ENCODE assay signal across 11 mouse cellular contexts in genomic region chr1:34125148-34125547, GRCm38 (mm10).
"Had no signal": no experiment of that assay in that cellular context is flagged by ENCODE, and none has a peak within 500 bp of the region (broad histone marks: within the 10 kb centered on the region; RNA-seq: fewer than 3 reads in every experiment).

No protein-coding gene starts in this region.

- H3K9me3 ChIP-seq: limb, embryonic 13.5 days; midbrain, embryonic 10.5 days; midbrain, embryonic 15.5 days; stomach, embryonic 15.5 days had no signal

- H3K4me3 ChIP-seq: limb, embryonic 13.5 days; midbrain, embryonic 10.5 days; midbrain, embryonic 15.5 days; stomach, embryonic 15.5 days had no signal

- H3K27ac ChIP-seq: limb, embryonic 13.5 days; liver, embryonic 14.5 days; midbrain, embryonic 10.5 days; midbrain, embryonic 15.5 days; stomach, embryonic 15.5 days had no signal

- H3K36me3 ChIP-seq: limb, embryonic 13.5 days; midbrain, embryonic 10.5 days; midbrain, embryonic 15.5 days; stomach, embryonic 15.5 days had no signal

- H3K27me3 ChIP-seq: limb, embryonic 13.5 days; midbrain, embryonic 15.5 days; stomach, embryonic 15.5 days had no signal

- H3K9ac ChIP-seq: limb, embryonic 13.5 days; liver, embryonic 14.5 days; midbrain, embryonic 15.5 days; stomach, embryonic 15.5 days had no signal

- H3K4me1 ChIP-seq: midbrain, embryonic 15.5 days had no signal

- H3K4me2 ChIP-seq: limb, embryonic 13.5 days; midbrain, embryonic 15.5 days; stomach, embryonic 15.5 days had no signal

- ATAC-seq: midbrain, embryonic 15.5 days had no signal

- DNase-seq: kidney, postnatal 36 days; left cerebral cortex, postnatal 4 days; lung, adult 18-20 months; right cerebral cortex, postnatal 14 days; thymus, adult 2 months; thymus, postnatal 25 days had no signal
